Mouse (Mus musculus): ENCODE measurements around the gene Kcnmb4.

DNA sequence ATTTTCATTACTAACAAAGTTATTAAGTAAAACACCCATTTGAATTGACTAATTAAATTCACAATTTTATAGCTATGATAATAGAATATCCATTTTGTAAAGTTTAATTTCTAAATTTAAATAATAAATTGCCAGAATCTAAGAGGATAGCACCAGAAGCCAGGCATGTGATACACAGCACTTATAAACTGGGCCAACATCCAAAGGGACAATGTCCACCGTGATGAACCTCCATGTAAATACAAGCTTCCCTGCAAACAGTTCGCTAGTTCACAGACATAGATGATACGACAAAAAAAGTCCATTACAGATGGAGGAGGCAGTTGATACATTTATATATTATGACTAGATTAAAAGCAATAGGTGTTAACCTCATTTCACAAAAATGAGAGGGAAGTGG is 19.1 kb upstream of the Kcnmb4 start:
- TF ChIP-seq CTCF (IDR thresholded peaks at IDR 0.05) = no peak
- TF ChIP-seq EP300 (IDR thresholded peaks at IDR 0.05; ENCODE audit: insufficient read depth, low read depth, low read length) = no peak
- no peak for TF ChIP-seq POLR2A (IDR thresholded peaks at IDR 0.05; ENCODE audit: insufficient read depth, low read depth, low read length)
